Mouse (Mus musculus) right cerebral cortex, postnatal 14 days (tissue): ENCODE data around the gene Slc7a6os.
"Not testable (repeated sequence)": the region's sequence is repeated elsewhere in the genome, so short reads cannot be mapped to it uniquely, and the experiment has no call there.

Experiments
- DNase-seq: peaks from one replicate; pipeline ENCODE4 v3.0.0; 2022

Gene Slc7a6os

DNA sequence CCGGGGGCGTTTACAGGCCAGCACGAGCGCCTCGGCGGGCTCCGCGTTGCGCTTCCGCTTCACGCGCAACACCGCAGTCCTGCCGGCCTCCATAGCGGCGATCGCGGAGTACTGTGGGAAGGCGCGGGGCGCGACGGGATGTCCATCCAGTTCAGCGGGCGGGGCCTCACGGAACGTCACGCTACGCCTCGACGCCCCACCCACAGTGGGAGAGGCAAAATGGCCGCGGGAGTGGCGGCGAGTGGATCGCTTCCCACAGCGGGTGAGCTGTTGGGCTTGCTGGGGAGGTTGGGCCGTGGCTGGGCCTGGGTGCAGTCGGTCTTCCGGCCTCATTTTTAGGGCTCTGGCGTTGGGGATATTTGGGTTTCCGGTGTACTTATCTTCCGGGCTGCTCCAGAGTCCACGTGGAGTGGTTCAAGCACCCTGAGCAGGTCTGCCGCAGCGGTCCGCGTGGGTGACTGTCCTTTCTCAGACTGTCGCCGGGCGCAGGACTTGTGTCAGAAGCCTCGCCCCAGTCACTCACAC is at the start of gene Slc7a6os, which contains the start of gene Prmt7:
Gene Slc7a6os (minus strand): TSS at position 115 of the 525 bp plus-strand sequence.
Gene Prmt7 (plus strand): TSS at position 116 of the 525 bp plus-strand sequence.
- DNase-seq: peak; percentile 97

DNA sequence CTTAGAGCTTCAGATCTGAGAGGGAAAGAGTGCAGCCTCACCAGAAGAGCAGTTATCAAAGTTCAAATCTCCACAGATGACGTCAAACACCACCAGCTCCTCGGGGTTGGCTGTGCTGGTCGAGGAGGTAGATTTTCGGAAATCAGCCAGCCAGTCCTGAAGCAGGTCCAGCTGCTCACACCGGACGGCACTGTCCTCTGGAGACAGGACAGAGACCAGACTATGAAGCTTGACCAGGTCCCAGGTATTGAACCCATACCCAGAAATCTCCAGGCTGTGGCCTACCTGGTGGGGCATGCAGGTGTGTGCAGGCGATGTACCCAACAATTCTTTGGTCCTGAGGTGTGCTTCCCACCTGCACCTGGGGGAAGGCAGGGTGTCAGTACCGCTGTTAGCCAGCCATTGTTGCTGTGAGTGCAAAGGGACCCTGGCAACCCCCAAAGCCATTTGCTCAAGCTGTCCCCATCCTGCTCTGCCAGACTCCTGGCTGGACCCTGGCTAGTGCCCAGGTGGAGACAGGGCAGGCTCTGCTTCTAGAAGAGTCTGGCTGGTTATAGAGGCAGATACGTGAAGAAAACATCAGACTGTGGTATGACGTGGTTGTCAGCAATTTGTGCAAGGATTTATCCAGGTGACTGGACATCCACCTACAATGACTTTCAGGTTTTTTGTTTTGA is 49.0 kb upstream of the Slc7a6os start:
- no peak for DNase-seq

DNA sequence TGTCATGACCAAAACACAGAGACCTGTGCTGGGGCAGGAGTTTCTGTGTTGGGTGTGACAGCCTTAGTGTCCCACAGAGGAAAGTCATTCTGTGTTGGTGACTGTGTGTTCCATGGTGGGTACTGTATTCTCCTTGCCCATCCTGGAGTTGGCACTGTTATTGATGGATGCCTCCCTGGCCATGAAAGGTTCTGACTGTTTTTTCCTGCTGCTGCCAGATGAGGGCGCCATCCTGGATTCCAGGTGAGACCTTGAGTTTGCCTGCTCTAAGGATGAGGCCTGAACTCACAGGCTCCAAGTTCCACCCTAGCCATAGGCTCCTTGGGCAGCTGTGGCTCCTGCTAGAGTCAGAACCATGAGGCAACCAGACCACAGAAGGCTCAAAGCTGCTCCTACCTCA is 47.4 kb upstream of the Slc7a6os start:
- DNase-seq: no peak

DNA sequence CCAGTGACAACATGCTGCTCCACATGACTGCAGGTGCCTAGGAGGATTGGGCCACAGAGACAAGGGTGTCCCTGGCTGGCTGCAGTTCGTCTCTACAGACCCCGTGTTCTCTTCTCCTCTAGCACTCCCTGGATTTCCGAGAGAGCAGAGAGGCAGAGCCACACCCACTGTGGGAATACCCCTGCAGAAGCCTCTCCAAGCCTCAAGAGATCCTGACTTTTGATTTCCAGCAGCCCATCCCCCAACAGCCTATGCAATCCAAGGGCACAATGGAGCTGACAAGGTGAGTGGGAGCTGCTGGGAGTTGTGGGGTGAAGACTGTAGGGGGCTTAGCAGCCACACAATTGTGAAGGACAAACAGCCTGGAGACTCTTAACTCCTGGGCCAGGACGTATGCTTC is 39.5 kb upstream of the Slc7a6os start:
- DNase-seq: no peak

DNA sequence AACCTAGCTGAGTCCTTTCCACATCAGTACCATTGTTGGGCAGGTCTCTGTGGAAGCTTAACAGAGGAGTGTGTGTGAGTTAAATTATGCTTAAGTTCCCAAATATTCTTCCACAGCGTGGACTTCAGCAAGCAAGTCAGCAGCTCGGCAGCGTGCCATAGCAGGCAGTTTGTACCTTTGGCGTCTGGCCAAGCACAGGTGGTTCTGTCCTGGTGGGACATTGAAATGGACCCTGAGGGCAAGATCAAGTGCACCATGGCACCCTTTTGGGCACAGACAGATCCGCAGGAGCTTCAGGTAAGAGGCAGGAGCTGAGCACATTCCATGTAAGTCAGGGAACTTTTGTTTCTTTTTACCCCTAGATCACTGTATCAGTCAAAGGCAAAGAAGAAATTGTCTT is 26.4 kb upstream of the Slc7a6os start:
- DNase-seq: no peak

DNA sequence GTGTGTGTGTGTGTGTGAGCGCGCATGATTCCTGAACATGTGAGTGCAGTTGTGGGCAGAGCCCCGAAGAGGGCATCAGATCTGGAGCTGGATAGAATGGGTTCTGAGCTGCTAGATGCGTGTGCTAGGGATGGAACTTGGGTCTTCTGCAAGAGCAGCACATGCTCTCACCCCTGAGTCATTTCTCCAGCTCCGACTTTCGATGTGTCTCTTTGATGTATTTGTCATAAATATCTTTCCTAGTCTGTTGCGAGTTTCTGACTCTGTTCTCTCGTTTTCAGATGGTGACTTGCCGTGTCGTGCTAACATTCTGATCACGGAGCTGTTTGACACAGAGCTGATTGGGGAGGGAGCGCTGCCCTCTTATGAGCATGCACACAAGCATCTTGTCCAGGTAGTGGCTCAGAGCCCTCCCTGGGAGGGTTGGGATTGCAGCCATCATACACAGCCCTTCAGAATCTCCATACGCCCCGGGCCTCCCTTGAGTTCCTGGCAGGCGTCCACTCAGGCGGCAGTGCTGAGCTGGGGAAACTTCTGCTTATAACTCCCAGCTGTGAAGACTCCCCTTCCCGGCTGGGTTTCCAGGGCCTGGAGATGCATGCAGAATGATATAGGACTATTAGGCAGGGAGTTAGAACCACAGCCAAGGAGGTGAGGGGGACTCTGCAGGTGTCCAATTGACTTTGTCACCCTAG is 24.0 kb upstream of the Slc7a6os start:
- DNase-seq: peak; percentile 44

DNA sequence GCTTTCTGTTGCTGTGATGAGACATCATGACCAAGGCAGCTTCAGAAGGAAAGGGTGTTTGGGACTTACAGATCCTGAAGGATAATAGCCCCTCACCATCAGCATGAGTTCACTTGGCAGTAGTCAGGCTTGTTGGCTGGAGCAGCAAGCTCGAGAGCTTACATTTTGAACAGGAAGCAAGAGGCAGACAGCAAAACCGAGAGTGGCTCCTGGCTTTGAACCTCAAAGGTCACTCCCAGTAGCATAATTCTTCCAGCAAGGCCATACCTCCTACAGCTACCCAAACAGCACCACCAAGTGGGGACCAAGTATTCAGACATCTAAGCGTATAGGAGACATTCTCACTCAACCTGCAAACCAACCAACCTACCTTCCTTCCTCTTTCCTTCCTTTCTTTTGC is 22.0 kb upstream of the Slc7a6os start:
- no peak for DNase-seq

- no peak for DNase-seq
Observed at GRCm38 (mm10) chr8:106231536-106231935, 20.8 kb upstream of the Slc7a6os start.

DNA sequence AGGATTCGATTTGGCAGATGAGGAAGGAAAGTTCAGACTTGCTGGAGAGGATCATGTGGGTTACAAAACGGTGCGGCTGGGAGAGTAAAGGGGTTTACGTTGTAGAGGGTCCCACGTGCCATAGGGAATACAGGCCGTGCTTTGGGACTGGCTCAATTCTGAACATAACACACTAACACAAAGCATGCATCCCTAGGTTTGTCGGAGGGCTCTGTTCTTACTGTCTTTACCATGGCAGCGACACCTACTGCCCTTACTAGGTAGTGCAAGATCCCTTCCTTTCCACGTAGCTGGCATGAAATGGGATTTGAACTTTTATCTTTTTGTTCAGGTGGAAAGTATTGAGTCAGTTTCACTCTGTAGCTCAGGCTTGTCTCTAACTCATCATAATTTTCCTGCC is 15.9 kb upstream of the Slc7a6os start:
- peak; percentile 64 for DNase-seq

- DNase-seq: no peak
Observed at GRCm38 (mm10) chr8:106219620-106220019, 8.9 kb upstream of the Slc7a6os start.

DNA sequence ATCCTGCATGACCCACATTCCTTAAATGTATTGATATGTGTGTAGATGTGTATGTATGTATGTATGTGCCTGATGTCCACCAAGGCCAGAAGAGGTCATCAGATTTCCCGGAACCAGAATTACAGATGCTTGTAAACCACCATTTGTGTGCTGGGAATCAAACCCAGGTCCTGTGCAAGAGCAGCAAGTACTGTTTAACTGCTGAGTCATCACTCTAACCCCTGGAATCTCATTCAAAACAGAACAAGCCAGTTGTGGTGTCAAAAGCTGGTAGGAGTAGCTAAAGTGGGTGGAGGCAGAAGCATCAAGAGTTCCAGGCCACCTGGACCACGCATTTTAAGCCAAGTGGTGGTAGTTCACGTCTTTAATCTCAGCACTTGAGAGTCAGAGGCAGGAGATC is 3.2 kb upstream of the Slc7a6os start:
- no peak for DNase-seq

DNA sequence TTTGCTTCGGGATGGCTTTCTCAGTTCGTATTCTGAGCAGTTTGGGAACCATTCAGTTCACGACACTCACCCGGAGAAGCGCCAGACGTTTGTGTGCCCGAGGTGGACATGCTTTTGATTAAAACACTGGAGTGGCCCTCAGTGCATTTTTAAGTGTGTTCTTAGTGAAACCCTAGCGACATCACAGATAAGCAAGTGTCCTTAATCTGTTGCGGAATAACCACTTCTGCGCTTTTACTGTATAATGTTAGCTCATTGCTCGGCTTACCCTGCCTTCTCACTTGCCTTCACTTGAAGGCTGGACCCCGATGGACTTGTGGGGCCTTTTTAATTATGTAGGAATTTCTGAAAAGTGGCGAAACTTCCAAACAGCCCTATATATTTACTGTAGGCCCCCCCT is 686 bp upstream of the Slc7a6os start:
- DNase-seq: no peak

GRCm38 (mm10) chr8:106210035-106210731 is 552 bp downstream of the Slc7a6os start:
- peak; percentile 54 for DNase-seq

- DNase-seq: not testable (repeated sequence)
Observed at GRCm38 (mm10) chr8:106199596-106199995, 11.1 kb downstream of the Slc7a6os start.

DNA sequence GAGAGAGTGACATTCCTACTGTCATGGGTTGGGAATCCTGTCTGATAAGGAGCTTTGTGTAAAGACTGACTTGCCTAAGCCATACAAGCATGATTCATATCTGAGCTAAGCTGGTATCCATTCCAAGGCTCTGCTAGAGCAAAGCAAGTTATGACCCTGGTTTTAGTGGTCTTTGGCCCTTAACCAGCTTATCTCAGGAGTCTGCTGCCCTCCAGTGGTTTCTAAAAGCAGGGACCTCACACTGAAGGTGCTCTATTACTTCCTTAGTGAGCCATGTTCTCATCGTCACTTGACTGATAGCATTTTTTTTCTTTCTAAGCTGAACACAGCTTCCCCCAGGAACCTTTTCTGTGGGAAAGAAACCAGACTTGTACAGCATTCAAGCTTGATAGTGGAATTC is 12.0 kb downstream of the Slc7a6os start:
- no peak for DNase-seq

DNA sequence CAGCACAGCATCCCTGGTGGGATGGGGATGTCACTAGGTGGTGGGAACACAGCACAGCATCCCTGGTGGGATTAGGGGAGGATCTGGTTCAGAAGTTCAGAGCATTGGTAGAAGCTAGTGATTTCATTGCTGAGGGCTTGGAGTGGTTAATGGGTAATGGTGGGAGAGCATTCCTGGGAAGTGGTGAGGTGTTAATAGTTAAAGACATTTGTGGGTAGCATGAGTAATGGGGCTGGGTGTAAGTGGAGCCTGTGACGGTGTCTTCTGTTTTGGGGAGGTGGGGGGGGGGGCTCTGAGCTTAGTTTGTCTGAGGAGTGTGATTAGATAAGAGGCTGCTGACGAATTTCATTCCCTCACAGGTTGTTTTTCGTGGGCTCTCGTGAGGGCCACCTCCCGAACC is 16.7 kb downstream of the Slc7a6os start:
- DNase-seq: no peak

DNA sequence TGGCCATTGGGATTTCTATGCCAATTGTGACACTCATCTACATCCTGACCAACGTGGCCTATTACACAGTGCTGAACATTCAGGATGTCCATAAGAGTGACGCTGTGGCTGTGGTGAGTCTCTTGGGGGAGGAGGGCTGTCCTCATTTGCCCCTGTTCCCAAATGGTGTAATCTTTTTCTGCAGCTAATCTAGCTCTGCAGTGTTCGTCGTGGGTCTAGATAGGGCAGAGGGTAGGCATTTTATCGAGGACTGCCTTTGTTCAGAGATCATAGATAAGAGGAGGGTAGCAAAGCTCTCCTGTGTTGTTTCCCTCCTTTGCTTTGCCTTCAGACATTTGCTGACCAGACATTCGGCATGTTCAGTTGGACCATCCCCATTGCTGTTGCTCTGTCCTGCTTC is 17.6 kb downstream of the Slc7a6os start:
- DNase-seq: no peak

- no peak for DNase-seq
Observed at GRCm38 (mm10) chr8:106191639-106192038, 19.1 kb downstream of the Slc7a6os start.

DNA sequence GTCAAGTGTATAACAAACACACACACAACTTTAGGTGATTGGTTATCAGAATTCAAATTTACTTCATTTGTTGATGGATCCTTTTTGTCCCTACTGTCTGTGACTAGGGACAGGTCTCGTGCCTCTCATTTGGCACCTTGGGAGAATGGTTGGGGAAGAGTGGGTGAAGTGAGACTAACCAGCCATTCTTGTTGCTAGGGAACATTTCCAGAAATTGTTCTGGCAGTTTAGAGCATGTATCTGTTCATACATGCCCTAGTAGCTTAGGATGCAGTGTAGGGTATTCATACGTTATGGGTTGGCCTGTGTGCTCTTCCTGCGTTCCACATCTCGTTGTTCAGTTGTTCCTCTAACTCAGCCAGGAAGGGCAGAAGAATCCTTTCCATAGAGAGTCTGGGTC is 21.6 kb downstream of the Slc7a6os start:
- DNase-seq: no peak

GRCm38 (mm10) chr8:106186394-106186793 is 24.3 kb downstream of the Slc7a6os start:
- DNase-seq: no peak

DNA sequence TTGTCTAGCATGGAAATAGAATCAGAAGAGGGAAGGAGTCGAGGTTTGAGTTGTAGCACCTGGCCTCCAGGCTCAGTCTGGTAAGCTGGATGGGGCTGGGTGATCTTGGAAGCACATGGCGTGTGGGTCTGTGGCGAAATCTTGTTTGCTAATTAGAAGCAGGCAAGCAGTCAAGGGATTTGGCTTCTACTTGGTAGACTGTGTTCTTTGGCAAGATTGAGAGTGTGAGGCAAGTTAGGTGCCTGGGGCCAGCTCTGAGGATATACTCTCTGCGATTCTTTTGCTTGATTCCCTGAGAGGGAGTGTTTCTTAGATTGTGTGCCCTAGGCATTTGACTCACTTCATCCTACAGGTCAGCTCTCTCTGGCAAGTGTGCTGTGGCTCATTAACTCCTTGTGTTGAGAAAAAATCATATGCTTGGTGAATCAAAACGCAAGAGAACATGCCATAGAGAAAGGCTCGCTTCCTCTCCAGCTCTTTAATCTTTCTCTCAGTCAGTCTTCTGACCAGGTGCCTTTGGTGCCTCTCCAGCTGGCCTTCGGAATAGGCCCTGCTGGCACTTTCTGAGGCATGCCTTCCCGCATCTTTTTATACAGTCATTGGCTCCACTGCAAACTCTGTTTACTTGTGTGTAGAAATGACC is 25.0 kb downstream of the Slc7a6os start:
- DNase-seq: no peak

- DNase-seq: no peak
Observed at GRCm38 (mm10) chr8:106178428-106178827, 32.3 kb downstream of the Slc7a6os start.

DNA sequence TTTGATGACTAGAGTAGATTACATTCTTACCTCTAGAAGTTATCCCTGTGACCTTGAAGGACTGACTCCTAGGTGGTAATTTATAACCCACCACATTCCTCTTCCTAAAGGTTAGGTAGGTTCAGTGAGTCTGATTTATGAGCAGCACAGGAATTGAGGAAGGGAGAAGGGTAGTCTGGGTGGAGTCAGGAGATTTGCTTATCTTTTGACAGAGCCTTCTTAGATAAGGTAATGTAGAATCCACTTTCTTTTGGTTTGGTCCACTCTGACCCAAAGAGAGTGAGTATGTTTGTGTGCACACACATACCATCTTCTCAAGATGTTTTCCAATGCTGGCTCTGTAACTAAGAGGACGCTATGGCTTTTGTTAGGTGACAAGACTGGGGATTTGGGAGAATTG is 33.1 kb downstream of the Slc7a6os start:
- DNase-seq: no peak
